Mouse (Mus musculus) hindbrain, embryonic 11.5 days (tissue): ENCODE measurements around the gene Sqor. TPM values are rescaled to one million over a fixed set of nuclear protein-coding genes. Genes with fewer than 3 reads are reported as not detected.

Source experiments
- polyA plus RNA-seq: library from polyadenylated mRNA; unstranded; fragments of >200 nt; fragmentation: Nextera tagmentation; extraction: Ambion mirVana; gene quantifications from 2 replicates; pipeline ENCODE4 v1.2.1, GENCODE M21; 2014

Sqor gene
- polyA plus RNA-seq, 1 experiment from 2014 or later, result 3.7 TPM

Other genes starting within 250 kb of the Sqor start
- gene Gatm, start 153.9 kb upstream of the Sqor start, polyA plus RNA-seq, result 16.0 and 17.7 TPM in 2 replicates
- 0.59 TPM in 1 of 2 replicates, not detected in the other for gene AA467197, start 128.3 kb upstream of the Sqor start, polyA plus RNA-seq
- gene Slc30a4, start 62.6 kb upstream of the Sqor start, polyA plus RNA-seq, result 7.9 and 12.3 TPM in 2 replicates
- 66.6 and 69.0 TPM in 2 replicates for gene Bloc1s6, start 26.7 kb upstream of the Sqor start, polyA plus RNA-seq